Mouse (Mus musculus) liver, embryonic 11.5 days (tissue): ENCODE results near the gene Cecr2. TPM values are rescaled to one million over a fixed set of nuclear protein-coding genes. Genes with fewer than 3 reads are reported as not detected.

ENCODE experiments used
- ATAC-seq: fragments of 200-750 bp; cut with Nextera tagmentation; replicated peaks from 2 replicates; pipeline ENCODE4 v1.8.0; 2017; ENCODE audit warnings: moderate number of reproducible peaks, mild to moderate bottlenecking, moderate TSS enrichment, moderate library complexity; ENCODE audit not compliant: low FRiP score
- DNase-seq: peaks from one replicate; pipeline ENCODE4 v3.0.0-alpha.2; 2017; ENCODE audit warnings: low spot score
- H3K27ac ChIP-seq: fragments of 300-500 bp; sonication (generic); 2 replicates; pipeline ENCODE4 v1.5.1; 2014; ENCODE audit warnings: mild to moderate bottlenecking, low read depth, low read length, control low read depth
- H3K27me3 ChIP-seq: fragments of 300-500 bp; sonication (generic); replicated peaks from 2 replicates; pipeline ENCODE4 v1.6.1; 2014; ENCODE audit warnings: low read length, mixed read lengths; ENCODE audit not compliant: control insufficient read depth, insufficient read depth
- H3K36me3 ChIP-seq: fragments of 300-500 bp; sonication (generic); 2 replicates; pipeline ENCODE4 v1.6.1; 2014; ENCODE audit warnings: mild to moderate bottlenecking, low read length, moderate library complexity, mixed read lengths; ENCODE audit not compliant: control insufficient read depth, insufficient read depth
- H3K4me1 ChIP-seq: fragments of 300-500 bp; sonication (generic); replicated peaks from 2 replicates; pipeline ENCODE4 v1.6.1; 2014; ENCODE audit warnings: low read length, mixed read lengths; ENCODE audit not compliant: control insufficient read depth, insufficient read depth
- H3K4me2 ChIP-seq: fragments of 300-500 bp; sonication (generic); 2 replicates; pipeline ENCODE4 v1.6.1; 2014; ENCODE audit warnings: mild to moderate bottlenecking, control low read depth, moderate library complexity
- H3K4me3 ChIP-seq: fragments of 300-500 bp; sonication (generic); 2 replicates; pipeline ENCODE4 v1.5.1; 2014; ENCODE audit warnings: low read depth, low read length, control low read depth
- H3K9ac ChIP-seq: fragments of 300-500 bp; sonication (generic); 2 replicates; pipeline ENCODE4 v1.6.1; 2014; ENCODE audit warnings: low read depth, low read length, control low read depth
- H3K9me3 ChIP-seq: fragments of 300-500 bp; sonication (generic); 2 replicates; pipeline ENCODE4 v1.6.1; 2016; ENCODE audit warnings: low read length, inconsistent platforms, mixed read lengths; ENCODE audit not compliant: control insufficient read depth
- WGBS: fragments of 180-500 bp; shearing (Covaris S2); extraction: QIAGEN DNeasy Blood & Tissue Kit; methylation state at CpG from one replicate; pipeline ENCODE4 v1.1.7; 2014; 5-methylcytosine and 5-hydroxymethylcytosine counted together
- polyA plus RNA-seq: library from polyadenylated mRNA; unstranded; fragments of >200 nt; fragmentation: Nextera tagmentation; extraction: Ambion mirVana; gene quantifications from 2 replicates; pipeline ENCODE4 v1.2.1, GENCODE M21; 2014

Gene Cecr2
- polyA plus RNA-seq, 1 experiment from 2014 or later: 11.9 TPM

DNA sequence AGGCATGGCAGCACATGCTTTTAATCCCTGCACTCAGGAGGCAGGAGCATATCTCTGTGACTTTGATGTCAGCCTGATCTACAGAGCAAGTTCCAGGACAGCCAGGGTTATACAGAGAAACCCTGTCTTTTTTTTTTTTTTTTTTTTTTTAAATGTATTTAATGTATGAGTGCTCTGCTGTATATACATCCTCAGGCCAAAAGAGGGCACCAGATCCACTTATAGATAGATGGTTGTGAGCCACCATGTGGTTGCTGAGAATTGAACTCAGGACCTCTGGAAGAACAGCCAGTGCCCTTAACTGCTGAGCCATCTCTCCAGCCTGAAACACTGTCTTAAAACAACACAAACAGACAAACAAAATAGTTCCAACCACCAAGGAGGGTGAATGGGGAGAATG, 122.7 kb downstream of the Cecr2 start:
- Histone ChIP-seq H3K9ac (no peak overlapping the region), H3K27me3 (no peaks in the 10 kb centered on the region), H3K36me3 (peaks cover 4% of the 10 kb centered on the region), H3K4me1 (peaks cover 22% of the 10 kb centered on the region), H3K4me2 (no peak overlapping the region), H3K9me3 (no peaks in the 10 kb centered on the region), H3K4me3 (no peak overlapping the region), H3K27ac (no peak overlapping the region)
- DNase-seq (no peak), ATAC-seq (no peak)

GRCm38 (mm10) chr6:120790153-120790552, 124.0 kb downstream of the Cecr2 start:
- H3K36me3 ChIP-seq: peaks cover 15% of the 10 kb centered on the region
- peak; percentile 85 for ATAC-seq

GRCm38 (mm10) chr6:120790717-120791116, 124.5 kb downstream of the Cecr2 start:
- peaks cover 20% of the 10 kb centered on the region for H3K36me3 ChIP-seq
- H3K9me3 ChIP-seq: no peaks in the 10 kb centered on the region
- H3K4me3 ChIP-seq: no peak overlapping the region
- no peak overlapping the region for H3K27ac ChIP-seq
- no peak overlapping the region for H3K9ac ChIP-seq
- no peaks in the 10 kb centered on the region for H3K27me3 ChIP-seq
- no peak overlapping the region for H3K4me2 ChIP-seq
- peaks cover 13% of the 10 kb centered on the region for H3K4me1 ChIP-seq
- DNase-seq (no peak), ATAC-seq (no peak)
- WGBS: 80% methylated on average over 5 of the region's 5 CpGs

More at GRCm38 (mm10) chr6:120790153-120790552, 124.0 kb downstream of the Cecr2 start:
- DNase-seq: no peak
- Histone ChIP-seq H3K4me1 (peaks cover 16% of the 10 kb centered on the region), H3K4me2 (no peak overlapping the region), H3K9me3 (no peaks in the 10 kb centered on the region), H3K9ac (no peak overlapping the region), H3K27me3 (no peaks in the 10 kb centered on the region), H3K27ac (0 out of 2 replicates have a peak overlapping the region, but pooled peaks have one; percentile 22), H3K4me3 (no peak overlapping the region)
- 69% methylated on average over 10 of the region's 11 CpGs for WGBS

DNA sequence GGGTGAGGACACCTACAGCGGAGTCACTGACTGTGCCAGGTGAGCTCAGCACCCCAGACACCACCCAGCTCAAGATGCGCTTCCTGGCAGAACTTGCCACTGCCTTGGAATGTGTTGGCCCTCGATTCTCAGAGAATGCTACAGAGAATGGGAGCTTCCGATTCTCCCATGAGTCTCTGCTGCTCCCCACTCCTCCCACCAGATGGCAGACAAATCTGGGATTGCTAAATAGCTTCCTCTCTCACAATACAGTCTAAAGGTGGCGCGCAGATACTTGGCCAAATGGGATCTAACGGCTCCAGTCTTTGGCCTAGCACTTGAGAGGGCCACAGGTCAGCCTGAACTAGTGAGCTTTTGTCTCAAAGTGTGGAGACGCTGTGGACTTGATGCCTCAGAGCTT, 126.8 kb downstream of the Cecr2 start:
- no peaks in the 10 kb centered on the region for H3K27me3 ChIP-seq
- no peaks in the 10 kb centered on the region for H3K9me3 ChIP-seq
- ATAC-seq (no peak), DNase-seq (no peak)
- H3K9ac ChIP-seq: no peak overlapping the region
- no peak overlapping the region for H3K4me3 ChIP-seq
- no peak overlapping the region for H3K27ac ChIP-seq
- peaks cover 14% of the 10 kb centered on the region for H3K4me1 ChIP-seq
- no peak overlapping the region for H3K4me2 ChIP-seq
- H3K36me3 ChIP-seq: peaks cover 40% of the 10 kb centered on the region
- WGBS: 87% methylated on average over 8 of the region's 8 CpGs

DNA sequence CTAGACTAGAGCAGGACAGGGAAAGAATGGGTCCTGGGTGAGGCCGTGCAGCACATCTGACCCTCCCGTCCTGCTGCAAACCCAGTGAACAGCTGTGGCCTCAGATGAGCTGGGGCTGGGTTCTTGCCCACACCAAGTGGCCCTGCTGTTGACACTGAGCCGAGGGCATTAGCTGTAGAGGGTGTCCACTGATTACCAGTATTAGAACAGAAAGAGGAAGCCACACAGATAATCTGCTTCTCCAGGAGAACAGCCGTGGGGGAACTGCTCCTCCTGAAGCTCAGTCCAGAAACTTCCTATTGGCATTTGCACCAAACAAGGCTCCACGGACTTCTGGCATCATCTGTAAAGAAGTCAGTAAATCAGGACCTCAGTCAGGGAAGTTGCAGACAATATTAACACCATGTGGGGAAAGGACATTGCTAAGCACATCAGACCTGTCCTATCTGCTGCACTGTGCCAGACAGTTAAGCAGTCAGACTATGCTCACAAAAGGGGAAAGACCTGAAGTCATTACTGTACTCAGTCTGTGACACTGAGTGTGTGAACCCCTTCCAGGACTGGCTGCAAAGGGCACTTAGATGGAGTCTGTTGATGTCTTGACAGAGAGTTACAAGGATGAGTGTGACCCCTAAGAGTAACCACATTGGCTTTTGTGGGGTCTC, 129.4 kb downstream of the Cecr2 start:
- Histone ChIP-seq H3K36me3 (peaks cover 58% of the 10 kb centered on the region), H3K9ac (no peak overlapping the region), H3K27me3 (no peaks in the 10 kb centered on the region), H3K9me3 (no peaks in the 10 kb centered on the region), H3K4me3 (no peak overlapping the region), H3K4me2 (no peak overlapping the region), H3K4me1 (peaks cover 7% of the 10 kb centered on the region), H3K27ac (no peak overlapping the region)
- 40% methylated on average over 5 of the region's 5 CpGs for WGBS
- DNase-seq (no peak), ATAC-seq (no peak)

- 89% methylated on average over 2 of the region's 2 CpGs for WGBS
- Histone ChIP-seq H3K36me3 (peaks cover 59% of the 10 kb centered on the region), H3K27me3 (no peaks in the 10 kb centered on the region), H3K4me1 (peaks cover 4% of the 10 kb centered on the region; the same call in 1 of the 2 replicates), H3K4me3 (no peak overlapping the region), H3K9ac (no peak overlapping the region), H3K9me3 (no peaks in the 10 kb centered on the region), H3K4me2 (no peak overlapping the region), H3K27ac (no peak overlapping the region; the same call in 1 of the 2 replicates)
- DNase-seq (no peak), ATAC-seq (no peak)
Observed at GRCm38 (mm10) chr6:120796111-120796510, 129.9 kb downstream of the Cecr2 start.

DNA sequence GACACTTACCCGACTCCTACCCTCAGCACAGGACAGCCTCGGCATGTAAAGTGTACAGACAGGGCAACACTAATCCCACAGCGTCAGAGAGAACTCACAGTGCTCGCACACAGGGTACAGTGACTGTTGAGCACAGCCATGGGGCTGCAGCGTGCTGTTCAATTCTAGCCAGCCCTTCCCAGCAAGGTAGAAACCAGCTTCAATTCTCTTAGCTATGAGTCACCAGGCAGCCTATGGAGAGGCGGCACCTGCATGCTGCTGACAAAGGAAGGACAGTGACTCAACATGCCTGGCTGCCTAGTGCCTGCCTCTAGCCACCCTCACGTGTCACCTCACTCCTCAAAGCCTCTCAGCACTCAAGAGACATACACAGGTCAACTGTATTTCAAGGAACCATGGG, 131.8 kb downstream of the Cecr2 start:
- peaks cover 68% of the 10 kb centered on the region for H3K36me3 ChIP-seq
- H3K27ac ChIP-seq: no peak overlapping the region
- H3K27me3 ChIP-seq: no peaks in the 10 kb centered on the region
- no peaks in the 10 kb centered on the region for H3K9me3 ChIP-seq
- no peak overlapping the region for H3K4me2 ChIP-seq
- WGBS: 84% methylated on average over 7 of the region's 7 CpGs
- ATAC-seq: no peak
- no peak overlapping the region for H3K4me3 ChIP-seq
- H3K9ac ChIP-seq: no peak overlapping the region
- DNase-seq: no peak
- peaks cover 4% of the 10 kb centered on the region; the same call in 1 of the 2 replicates for H3K4me1 ChIP-seq

GRCm38 (mm10) chr6:120798905-120799304, 132.7 kb downstream of the Cecr2 start:
- Histone ChIP-seq H3K9ac (no peak overlapping the region), H3K36me3 (peaks cover 76% of the 10 kb centered on the region), H3K9me3 (no peaks in the 10 kb centered on the region), H3K27ac (no peak overlapping the region), H3K4me2 (no peak overlapping the region), H3K4me3 (no peak overlapping the region), H3K27me3 (no peaks in the 10 kb centered on the region), H3K4me1 (peaks cover 4% of the 10 kb centered on the region; the same call in 1 of the 2 replicates)
- no peak for ATAC-seq
- WGBS: 87% methylated on average over 4 of the region's 4 CpGs
- no peak for DNase-seq

DNA sequence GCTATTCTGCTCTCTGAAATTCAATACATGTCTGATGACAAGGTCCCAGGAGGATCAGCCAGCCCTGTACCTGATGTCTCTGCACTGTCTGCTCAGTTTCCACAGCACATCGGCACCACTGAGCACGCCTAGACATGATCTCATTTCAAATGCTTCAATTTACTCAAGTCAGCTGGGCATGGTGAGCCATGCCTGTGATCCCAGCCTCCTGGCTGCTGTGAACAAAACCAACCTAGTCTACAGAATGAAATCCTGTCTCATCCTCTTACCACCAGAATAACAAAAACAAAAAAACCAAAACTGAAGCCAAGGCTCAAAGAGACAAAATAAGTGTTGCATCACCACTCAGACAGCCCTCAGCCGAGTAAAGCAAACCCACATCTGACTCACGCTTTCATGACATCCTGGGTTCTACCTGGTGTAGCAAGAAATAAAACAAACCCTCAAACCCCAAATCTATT, 133.4 kb downstream of the Cecr2 start:
- peaks cover 74% of the 10 kb centered on the region for H3K36me3 ChIP-seq
- WGBS: 94% methylated on average over 4 of the region's 4 CpGs
- no peak overlapping the region for H3K4me2 ChIP-seq
- no peak for DNase-seq
- H3K4me1 ChIP-seq: peaks cover 4% of the 10 kb centered on the region; the same call in 1 of the 2 replicates
- H3K27ac ChIP-seq: no peak overlapping the region
- H3K9ac ChIP-seq: no peak overlapping the region
- no peaks in the 10 kb centered on the region for H3K27me3 ChIP-seq
- no peaks in the 10 kb centered on the region for H3K9me3 ChIP-seq
- ATAC-seq: no peak
- H3K4me3 ChIP-seq: no peak overlapping the region
